Mouse (Mus musculus) ES-Bruce4 (cell line): ENCODE results near the gene Foxc2. TPM values are rescaled to one million over a fixed set of nuclear protein-coding genes. Genes with fewer than 3 reads are reported as not detected.

Source experiments
- H3K27ac ChIP-seq: 2 replicates; pipeline ENCODE4 v1.5.1; 2012; ENCODE audit warnings: low read length, inconsistent platforms; ENCODE audit not compliant: insufficient read depth
- H3K27me3 ChIP-seq: 2 replicates; pipeline ENCODE4 v1.6.1; 2012; ENCODE audit warnings: mild to moderate bottlenecking, low read length, inconsistent platforms; ENCODE audit not compliant: control insufficient read depth, poor library complexity, insufficient read depth, severe bottlenecking
- H3K36me3 ChIP-seq: 2 replicates; pipeline ENCODE4 v1.6.1; 2012; ENCODE audit warnings: inconsistent platforms, mild to moderate bottlenecking, low read length, moderate library complexity; ENCODE audit not compliant: control insufficient read depth, poor library complexity, insufficient read depth, severe bottlenecking
- H3K4me1 ChIP-seq: one replicate; pipeline ENCODE4 v1.8.1; 2011; ENCODE audit warnings: low read length; ENCODE audit not compliant: control insufficient read depth, insufficient read depth
- H3K4me3 ChIP-seq: 2 replicates; pipeline ENCODE4 v1.5.1; 2011; ENCODE audit warnings: low read depth, mild to moderate bottlenecking, low read length
- H3K9ac ChIP-seq: 2 replicates; pipeline ENCODE4 v1.6.1; 2012; ENCODE audit warnings: low read depth, mild to moderate bottlenecking, inconsistent platforms; ENCODE audit not compliant: poor library complexity, severe bottlenecking
- H3K9me3 ChIP-seq: replicated peaks from 2 replicates; pipeline ENCODE4 v1.6.1; 2012; ENCODE audit warnings: mild to moderate bottlenecking, low read length, inconsistent platforms; ENCODE audit not compliant: control insufficient read depth, poor library complexity, insufficient read depth, severe bottlenecking
- CTCF ChIP-seq: IDR thresholded peaks from one replicate; pipeline ENCODE4 v1.8.1; 2011; ENCODE audit warnings: low read depth, low read length
- EP300 ChIP-seq: IDR thresholded peaks from 2 replicates; pipeline ENCODE4 v1.6.1; 2011; ENCODE audit warnings: low read depth, low read length; ENCODE audit not compliant: insufficient read depth
- POLR2A ChIP-seq: IDR thresholded peaks from one replicate; pipeline ENCODE4 v1.8.1; 2011; ENCODE audit warnings: low read length; ENCODE audit not compliant: insufficient read depth
- polyA plus RNA-seq: library from polyadenylated mRNA; stranded (reverse); fragments of >200 nt; gene quantifications from 2 replicates; pipeline ENCODE4 v1.2.4, GENCODE M21; 2011; ENCODE audit warnings: low read depth; ENCODE audit not compliant: missing spikeins, insufficient read depth, insufficient read length

Foxc2 gene
- polyA plus RNA-seq, 1 experiment: not detected

- no peak overlapping the region for H3K27ac ChIP-seq
- H3K36me3 ChIP-seq: no peaks in the 10 kb centered on the region
- H3K4me1 ChIP-seq: no peaks in the 10 kb centered on the region
- no peak overlapping the region for H3K4me3 ChIP-seq
- no peaks in the 10 kb centered on the region for H3K9me3 ChIP-seq
- H3K27me3 ChIP-seq: peaks cover 33% of the 10 kb centered on the region
- no peak overlapping the region for H3K9ac ChIP-seq
- TF ChIP-seq POLR2A (no peak), CTCF (no peak), EP300 (no peak)
These were observed 41.2 kb upstream of the Foxc2 start for GRCm38 (mm10) chr8:121074848-121075145.

GRCm38 (mm10) chr8:121075936-121076335, 40.0 kb upstream of the Foxc2 start:
- H3K9ac ChIP-seq: no peak overlapping the region
- H3K4me3 ChIP-seq: no peak overlapping the region
- TF ChIP-seq CTCF: no peak
- no peak for TF ChIP-seq POLR2A
- no peak for TF ChIP-seq EP300
- H3K4me1 ChIP-seq: no peaks in the 10 kb centered on the region
- no peaks in the 10 kb centered on the region for H3K9me3 ChIP-seq
- H3K27ac ChIP-seq: no peak overlapping the region
- peaks cover 42% of the 10 kb centered on the region for H3K27me3 ChIP-seq
- H3K36me3 ChIP-seq: no peaks in the 10 kb centered on the region

- H3K9ac ChIP-seq: no peak overlapping the region
- H3K27me3 ChIP-seq: peaks cover 48% of the 10 kb centered on the region
- no peak for TF ChIP-seq CTCF
- H3K4me3 ChIP-seq: no peak overlapping the region
- H3K36me3 ChIP-seq: no peaks in the 10 kb centered on the region
- no peaks in the 10 kb centered on the region for H3K9me3 ChIP-seq
- no peaks in the 10 kb centered on the region for H3K4me1 ChIP-seq
- no peak overlapping the region for H3K27ac ChIP-seq
These were observed 39.4 kb upstream of the Foxc2 start for GRCm38 (mm10) chr8:121076555-121076954.

- H3K27me3 ChIP-seq: peaks cover 59% of the 10 kb centered on the region
- no peaks in the 10 kb centered on the region for H3K4me1 ChIP-seq
- no peak for TF ChIP-seq EP300
- TF ChIP-seq CTCF: no peak
- TF ChIP-seq POLR2A: no peak
- H3K36me3 ChIP-seq: no peaks in the 10 kb centered on the region
- no peak overlapping the region for H3K27ac ChIP-seq
- no peak overlapping the region for H3K4me3 ChIP-seq
- no peak overlapping the region for H3K9ac ChIP-seq
- no peaks in the 10 kb centered on the region for H3K9me3 ChIP-seq
These were observed 37.2 kb upstream of the Foxc2 start for GRCm38 (mm10) chr8:121078721-121079120.

GRCm38 (mm10) chr8:121079201-121079600, 36.8 kb upstream of the Foxc2 start:
- Histone ChIP-seq H3K4me1 (no peaks in the 10 kb centered on the region), H3K4me3 (no peak overlapping the region), H3K27me3 (peaks cover 64% of the 10 kb centered on the region), H3K9ac (no peak overlapping the region), H3K36me3 (no peaks in the 10 kb centered on the region), H3K27ac (no peak overlapping the region), H3K9me3 (no peaks in the 10 kb centered on the region)
- TF ChIP-seq POLR2A: no peak
- no peak for TF ChIP-seq EP300
- no peak for TF ChIP-seq CTCF

GRCm38 (mm10) chr8:121079944-121080343, 36.0 kb upstream of the Foxc2 start:
- Histone ChIP-seq H3K36me3 (no peaks in the 10 kb centered on the region), H3K9ac (no peak overlapping the region), H3K4me3 (no peak overlapping the region), H3K4me1 (no peaks in the 10 kb centered on the region), H3K27ac (no peak overlapping the region), H3K27me3 (peaks cover 66% of the 10 kb centered on the region), H3K9me3 (no peaks in the 10 kb centered on the region)
- TF ChIP-seq CTCF (no peak), POLR2A (no peak), EP300 (no peak)

GRCm38 (mm10) chr8:121080361-121081090, 35.4 kb upstream of the Foxc2 start:
- H3K9ac ChIP-seq: no peak overlapping the region
- no peaks in the 10 kb centered on the region for H3K9me3 ChIP-seq
- no peak overlapping the region for H3K4me3 ChIP-seq
- H3K4me1 ChIP-seq: no peaks in the 10 kb centered on the region
- no peak overlapping the region for H3K27ac ChIP-seq
- H3K36me3 ChIP-seq: no peaks in the 10 kb centered on the region
- no peak for TF ChIP-seq POLR2A
- TF ChIP-seq CTCF: no peak
- no peak for TF ChIP-seq EP300
- peaks cover 66% of the 10 kb centered on the region for H3K27me3 ChIP-seq
